Comparison of ENCODE assay signal across 11 mouse cellular contexts in the genomic region with DNA sequence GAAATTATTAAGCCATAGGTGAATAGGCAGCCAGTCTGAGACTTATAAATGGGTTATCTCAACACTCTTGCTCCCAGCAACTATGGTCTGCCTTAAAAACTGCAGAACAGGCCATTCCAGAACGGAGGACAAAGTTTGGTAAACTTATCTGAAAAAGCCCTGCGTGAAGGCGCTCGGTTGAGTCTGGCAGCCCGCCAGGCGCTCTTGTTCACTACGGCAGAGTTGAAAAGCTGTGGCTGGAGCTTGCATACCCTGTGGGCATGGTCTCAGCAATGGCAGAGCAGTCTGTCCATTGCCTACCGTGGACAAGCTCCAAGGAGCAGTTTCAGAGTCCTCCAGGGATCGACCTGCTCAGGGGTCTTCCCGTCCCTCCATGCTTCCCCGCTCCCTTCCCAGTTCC. TPM values are rescaled to one million over a fixed set of nuclear protein-coding genes. Genes with fewer than 3 reads are reported as not detected.
A peak's percentile ranks its signal among the peaks of the same experiment; 100 is the strongest.
DNase-seq lines count a peak whose midpoint lies in the region; ATAC-seq and TF ChIP-seq lines count a peak whose summit lies in the region.
"Had no signal": no experiment of that assay in that cellular context is flagged by ENCODE, and none has a peak within 500 bp of the region (broad histone marks: within the 10 kb centered on the region; RNA-seq: fewer than 3 reads in every experiment).

No protein-coding gene starts in this region.

- 0 out of 2 replicates have a peak overlapping the region, but pooled peaks have one; percentile 13 for H3K27ac ChIP-seq in kidney, postnatal 0 days
- no peak overlapping the region for H3K27ac ChIP-seq in kidney, embryonic 16.5 days (ENCODE audit: low read length)
- no peak overlapping the region for H3K27ac ChIP-seq in stomach, embryonic 14.5 days (ENCODE audit: low read length)
- H3K27ac ChIP-seq: layer of hippocampus, adult 2 months had no signal

- H3K4me2 ChIP-seq in kidney, postnatal 0 days (ENCODE audit: low read length): no peak overlapping the region
- no peak overlapping the region for H3K4me2 ChIP-seq in kidney, embryonic 16.5 days (replicated peaks; ENCODE audit: low read depth, low read length)
- no peak overlapping the region for H3K4me2 ChIP-seq in stomach, embryonic 14.5 days (replicated peaks; ENCODE audit: low read depth, low read length)

- DNase-seq in cerebellum, postnatal 10 days: peak; percentile 31 to 50
- DNase-seq in cerebellum, adult 9-10 months: no peak
- no peak for DNase-seq in kidney, postnatal 0 days (ENCODE audit: low spot score)
- peak; percentile 72 for DNase-seq in testis, postnatal 10 days (ENCODE audit: low spot score)
- DNase-seq in testis, postnatal 14 days (ENCODE audit: low spot score): no peak
- DNase-seq in urinary bladder, postnatal 10 days (ENCODE audit: low spot score): no peak
- DNase-seq: right cerebral cortex, postnatal 25 days; thymus, adult 2 months had no signal

- no peaks in the 10 kb centered on the region for H3K36me3 ChIP-seq in kidney, postnatal 0 days (ENCODE audit: insufficient read depth, low read length)
- H3K36me3 ChIP-seq in kidney, embryonic 16.5 days (ENCODE audit: insufficient read depth, low read length): peaks cover 8% of the 10 kb centered on the region; the same call in 1 of the 2 replicates
- H3K36me3 ChIP-seq in stomach, embryonic 14.5 days (ENCODE audit: control insufficient read depth, insufficient read depth, low read length): peaks cover 8% of the 10 kb centered on the region

- H3K9me3 ChIP-seq in kidney, postnatal 0 days (replicated peaks; ENCODE audit: low read length): no peaks in the 10 kb centered on the region
- no peaks in the 10 kb centered on the region for H3K9me3 ChIP-seq in kidney, embryonic 16.5 days (ENCODE audit: low read length)
- H3K9me3 ChIP-seq in stomach, embryonic 14.5 days (ENCODE audit: control insufficient read depth, low read depth, low read length): no peaks in the 10 kb centered on the region

- no peaks in the 10 kb centered on the region for H3K27me3 ChIP-seq in kidney, postnatal 0 days (ENCODE audit: insufficient read depth, low read length)
- no peaks in the 10 kb centered on the region for H3K27me3 ChIP-seq in kidney, embryonic 16.5 days (ENCODE audit: insufficient read depth, low read length)
- no peaks in the 10 kb centered on the region for H3K27me3 ChIP-seq in stomach, embryonic 14.5 days (ENCODE audit: control insufficient read depth, insufficient read depth, low read length)

- no peak for TF ChIP-seq CTCF in kidney, postnatal 0 days (IDR thresholded peaks at IDR 0.05; ENCODE audit: low read depth)

- H3K4me3 ChIP-seq in kidney, postnatal 0 days (replicated peaks; ENCODE audit: low read depth, low read length): no peak overlapping the region
- H3K4me3 ChIP-seq in kidney, embryonic 16.5 days (ENCODE audit: low read length): no peak overlapping the region
- H3K4me3 ChIP-seq in stomach, embryonic 14.5 days (ENCODE audit: low read depth, low read length): no peak overlapping the region
- H3K4me3 ChIP-seq: layer of hippocampus, adult 2 months had no signal

- no peak for ATAC-seq in kidney, postnatal 0 days (replicated peaks; ENCODE audit: low FRiP score, low read depth)
- ATAC-seq in kidney, embryonic 16.5 days (ENCODE audit: low FRiP score, low TSS enrichment): no peak
- 0 out of 2 replicates have a peak, but pooled peaks have one; percentile 40 for ATAC-seq in stomach, embryonic 14.5 days (ENCODE audit: insufficient number of reproducible peaks, insufficient read depth, low FRiP score, low read depth)

- WGBS in kidney, postnatal 0 days: 64% methylated on average over 11 of the region's 11 CpGs
- 75% methylated on average over 11 of the region's 11 CpGs for WGBS in kidney, embryonic 16.5 days
- WGBS in stomach, embryonic 14.5 days: 75% methylated on average over 11 of the region's 11 CpGs

- no peak overlapping the region for H3K9ac ChIP-seq in kidney, postnatal 0 days (ENCODE audit: low read depth, low read length)
- H3K9ac ChIP-seq in kidney, embryonic 16.5 days (replicated peaks; ENCODE audit: low read length): no peak overlapping the region
- no peak overlapping the region for H3K9ac ChIP-seq in stomach, embryonic 14.5 days (replicated peaks; ENCODE audit: low read depth, low read length)

- no peaks in the 10 kb centered on the region for H3K4me1 ChIP-seq in kidney, postnatal 0 days (replicated peaks; ENCODE audit: insufficient read depth, low read length)
- H3K4me1 ChIP-seq in kidney, embryonic 16.5 days (ENCODE audit: insufficient read depth, low read length): no peaks in the 10 kb centered on the region
- no peaks in the 10 kb centered on the region for H3K4me1 ChIP-seq in stomach, embryonic 14.5 days (ENCODE audit: control insufficient read depth, insufficient read depth, low read length)

RNA-seq across cellular contexts. Expression of a gene that starts 47.4 kb away (rescaled TPM):
- 24.0 and 26.0 TPM in 2 replicates for polyA plus RNA-seq in kidney, postnatal 0 days (2015; fragmentation: Nextera tagmentation; extraction: Ambion mirVana)
- polyA plus RNA-seq in kidney, embryonic 16.5 days (2015; fragmentation: Nextera tagmentation; extraction: Ambion mirVana): 40.3 and 41.9 TPM in 2 replicates
- polyA plus RNA-seq in stomach, embryonic 14.5 days (2014; fragmentation: Nextera tagmentation; extraction: Ambion mirVana): 48.8 and 49.5 TPM in 2 replicates

Comparison
In these comparisons a context has a peak if more than half of its experiments do, and no peak if none do; other contexts are left out.
1. DNase-seq: peak in cerebellum, postnatal 10 days (2 of 2) and testis, postnatal 10 days (single experiment); none in cerebellum, adult 9-10 months (single experiment), kidney, postnatal 0 days (single experiment), testis, postnatal 14 days (single experiment) and urinary bladder, postnatal 10 days (single experiment).